In genomic region chr15:36884671-36885365, GRCm38 (mm10) we compare ENCODE assay signal across 9 mouse cellular contexts.
DNase-seq lines count a peak whose midpoint lies in the region; ATAC-seq and TF ChIP-seq lines count a peak whose summit lies in the region.
"Had no signal": no experiment of that assay in that cellular context is flagged by ENCODE, and none has a peak within 500 bp of the region (broad histone marks: within the 10 kb centered on the region; RNA-seq: fewer than 3 reads in every experiment).

No protein-coding gene starts in this region.

- no peak for TF ChIP-seq CTCF in olfactory bulb, adult 2 months (IDR thresholded peaks at IDR 0.05; ENCODE audit: insufficient read depth, low read depth, low read length)
- no peak for TF ChIP-seq CTCF in thymus, adult 2 months (IDR thresholded peaks at IDR 0.05; ENCODE audit: borderline replicate concordance, control insufficient read depth, extremely low read depth, insufficient read depth, low read length, poor library complexity)

- peak overlapping the region; percentile 52 for H3K27ac ChIP-seq in olfactory bulb, adult 2 months (ENCODE audit: insufficient read depth, low read depth, low read length)
- no peak overlapping the region for H3K27ac ChIP-seq in thymus, adult 2 months (ENCODE audit: control insufficient read depth, insufficient read depth, low read length)

- H3K4me3 ChIP-seq in olfactory bulb, adult 2 months (ENCODE audit: insufficient read depth, low read depth, low read length) = no peak overlapping the region
- no peak overlapping the region for H3K4me3 ChIP-seq in thymus, adult 2 months (ENCODE audit: control insufficient read depth, insufficient read depth, low read length)
- H3K4me3 ChIP-seq: heart, embryonic 12.5 days had no signal

- ATAC-seq in cerebellum, adult (ENCODE audit: insufficient number of reproducible peaks, low FRiP score, low TSS enrichment) = peak; percentile 60; the same call in 1 of the 2 replicates

- TF ChIP-seq POLR2A in olfactory bulb, adult 2 months (IDR thresholded peaks at IDR 0.05; ENCODE audit: insufficient read depth, low read depth, low read length) = no peak
- TF ChIP-seq POLR2A in thymus, adult 2 months (IDR thresholded peaks at IDR 0.05; ENCODE audit: control insufficient read depth, extremely low read depth, insufficient read depth, low read length, poor library complexity) = no peak

- H3K4me1 ChIP-seq in olfactory bulb, adult 2 months (ENCODE audit: control insufficient read depth, insufficient read depth, low read length) = peaks cover 16% of the 10 kb centered on the region
- H3K4me1 ChIP-seq in thymus, adult 2 months (replicated peaks; ENCODE audit: control insufficient read depth, insufficient read depth, low read length) = no peaks in the 10 kb centered on the region

- H3K27me3 ChIP-seq in thymus, adult 2 months (ENCODE audit: control insufficient read depth, insufficient read depth, low read length) = no peaks in the 10 kb centered on the region
- H3K27me3 ChIP-seq: heart, embryonic 12.5 days had no signal

- 45% methylated on average over 11 of the region's 11 CpGs for WGBS in olfactory bulb, adult 2 months
- WGBS in thymus, adult 2 months = 94% methylated on average over 11 of the region's 11 CpGs

- intact Hi-C loops in left cerebral cortex, postnatal 10 days (cut with DNase I) = no loop called here

- no peaks in the 10 kb centered on the region for H3K36me3 ChIP-seq in thymus, adult 2 months (ENCODE audit: control insufficient read depth, insufficient read depth, low read length)
- H3K36me3 ChIP-seq: heart, embryonic 12.5 days had no signal

- no peak for DNase-seq in cerebellum, adult 11 months
- peak; percentile 51 to 55 for DNase-seq in left cerebral cortex, adult 18-20 months (ENCODE audit: low spot score in 2 of 2)
- no peak for DNase-seq in left cerebral cortex, postnatal 10 days (ENCODE audit: extremely low spot score in 1 of 2, low spot score in 2 of 2)
- peak; percentile 95 for DNase-seq in brain, adult 2 months (ENCODE audit: low read depth, low spot score)
- DNase-seq in thymus, adult 2 months = no peak
- no peak for DNase-seq in layer of hippocampus, adult 8-10 months (ENCODE audit: low spot score in 2 of 2)

Comparison
In these comparisons a context has a peak if more than half of its experiments do, and no peak if none do; other contexts are left out.
1. DNase-seq: peak in left cerebral cortex, adult 18-20 months (2 of 2) and brain, adult 2 months (single experiment); none in cerebellum, adult 11 months (single experiment), left cerebral cortex, postnatal 10 days (0 of 2), thymus, adult 2 months (single experiment) and layer of hippocampus, adult 8-10 months (0 of 2).